Mouse (Mus musculus): ENCODE results near the gene Nek3. TPM values are rescaled to one million over a fixed set of nuclear protein-coding genes. Genes with fewer than 3 reads are reported as not detected.
"Not testable (repeated sequence)": the region's sequence is repeated elsewhere in the genome, so short reads cannot be mapped to it uniquely, and the experiment has no call there.

Nek3 gene
- polyA plus RNA-seq, 1 experiment from 2014 or later: 6.9 TPM

GRCm38 (mm10) chr8:22148367-22148740 is 17.9 kb downstream of the Nek3 start:
- Histone ChIP-seq H3K9me3 (ENCODE audit: control insufficient read depth, low read length) (no peaks in the 10 kb centered on the region), H3K27ac (ENCODE audit: low read length) (no peak overlapping the region), H3K4me2 (ENCODE audit: low read length) (no peak overlapping the region), H3K36me3 (ENCODE audit: control insufficient read depth, insufficient read depth) (no peaks in the 10 kb centered on the region), H3K27me3 (replicated peaks; ENCODE audit: control insufficient read depth, insufficient read depth, low read length) (no peaks in the 10 kb centered on the region), H3K4me1 (replicated peaks; ENCODE audit: control insufficient read depth, insufficient read depth, low read length) (no peaks in the 10 kb centered on the region), H3K4me3 (replicated peaks; ENCODE audit: low read length) (no peak overlapping the region), H3K9ac (replicated peaks; ENCODE audit: low read depth, low read length) (no peak overlapping the region)
- WGBS: 95% methylated on average over 7 of the region's 7 CpGs
- ATAC-seq: no peak

- H3K27me3 ChIP-seq (replicated peaks; ENCODE audit: control insufficient read depth, insufficient read depth, low read length): no peaks in the 10 kb centered on the region
- 80% methylated on average over 9 of the region's 9 CpGs for WGBS
- no peak overlapping the region for H3K9ac ChIP-seq (replicated peaks; ENCODE audit: low read depth, low read length)
- H3K9me3 ChIP-seq (ENCODE audit: control insufficient read depth, low read length): no peaks in the 10 kb centered on the region
- H3K27ac ChIP-seq (ENCODE audit: low read length): no peak overlapping the region
- H3K4me2 ChIP-seq (ENCODE audit: low read length): no peak overlapping the region
- H3K36me3 ChIP-seq (ENCODE audit: control insufficient read depth, insufficient read depth): no peaks in the 10 kb centered on the region
- H3K4me1 ChIP-seq (replicated peaks; ENCODE audit: control insufficient read depth, insufficient read depth, low read length): no peaks in the 10 kb centered on the region
- no peak for ATAC-seq
- H3K4me3 ChIP-seq (replicated peaks; ENCODE audit: low read length): no peak overlapping the region
Measured at GRCm38 (mm10) chr8:22147706-22148366, 18.4 kb downstream of the Nek3 start.

- Histone ChIP-seq H3K27ac (ENCODE audit: low read length) (no peak overlapping the region), H3K4me2 (ENCODE audit: low read length) (no peak overlapping the region), H3K9ac (replicated peaks; ENCODE audit: low read depth, low read length) (no peak overlapping the region), H3K9me3 (ENCODE audit: control insufficient read depth, low read length) (no peaks in the 10 kb centered on the region), H3K4me3 (replicated peaks; ENCODE audit: low read length) (no peak overlapping the region), H3K36me3 (ENCODE audit: control insufficient read depth, insufficient read depth) (no peaks in the 10 kb centered on the region), H3K27me3 (replicated peaks; ENCODE audit: control insufficient read depth, insufficient read depth, low read length) (no peaks in the 10 kb centered on the region), H3K4me1 (replicated peaks; ENCODE audit: control insufficient read depth, insufficient read depth, low read length) (no peaks in the 10 kb centered on the region)
- whole genome bisulfite sequencing: 86% methylated on average over 6 of the region's 6 CpGs
- no peak for ATAC-seq
Measured at GRCm38 (mm10) chr8:22145831-22146230, 20.4 kb downstream of the Nek3 start.

- no peak overlapping the region for H3K27ac ChIP-seq (ENCODE audit: low read length)
- ATAC-seq: no peak
- no peak overlapping the region for H3K9ac ChIP-seq (replicated peaks; ENCODE audit: low read depth, low read length)
- no peak overlapping the region for H3K4me2 ChIP-seq (ENCODE audit: low read length)
- H3K4me3 ChIP-seq (replicated peaks; ENCODE audit: low read length): no peak overlapping the region
- no peaks in the 10 kb centered on the region for H3K4me1 ChIP-seq (replicated peaks; ENCODE audit: control insufficient read depth, insufficient read depth, low read length)
- H3K27me3 ChIP-seq (replicated peaks; ENCODE audit: control insufficient read depth, insufficient read depth, low read length): no peaks in the 10 kb centered on the region
- H3K9me3 ChIP-seq (ENCODE audit: control insufficient read depth, low read length): no peaks in the 10 kb centered on the region
- 90% methylated on average over 1 of the region's 1 CpGs for WGBS
- no peaks in the 10 kb centered on the region for H3K36me3 ChIP-seq (ENCODE audit: control insufficient read depth, insufficient read depth)
Measured at GRCm38 (mm10) chr8:22143764-22144491, 22.3 kb downstream of the Nek3 start.

GRCm38 (mm10) chr8:22142592-22142991 is 23.6 kb downstream of the Nek3 start:
- no peak for ATAC-seq
- Histone ChIP-seq H3K4me2 (ENCODE audit: low read length) (no peak overlapping the region), H3K4me3 (replicated peaks; ENCODE audit: low read length) (no peak overlapping the region), H3K9me3 (ENCODE audit: control insufficient read depth, low read length) (no peaks in the 10 kb centered on the region), H3K9ac (replicated peaks; ENCODE audit: low read depth, low read length) (no peak overlapping the region), H3K4me1 (replicated peaks; ENCODE audit: control insufficient read depth, insufficient read depth, low read length) (no peaks in the 10 kb centered on the region), H3K27ac (ENCODE audit: low read length) (no peak overlapping the region), H3K27me3 (replicated peaks; ENCODE audit: control insufficient read depth, insufficient read depth, low read length) (no peaks in the 10 kb centered on the region), H3K36me3 (ENCODE audit: control insufficient read depth, insufficient read depth) (no peaks in the 10 kb centered on the region)
- 86% methylated on average over 4 of the region's 4 CpGs for WGBS

- Histone ChIP-seq H3K4me2 (ENCODE audit: low read length) (no peak overlapping the region), H3K9me3 (ENCODE audit: control insufficient read depth, low read length) (no peaks in the 10 kb centered on the region), H3K27ac (ENCODE audit: low read length) (no peak overlapping the region), H3K36me3 (ENCODE audit: control insufficient read depth, insufficient read depth) (no peaks in the 10 kb centered on the region), H3K9ac (replicated peaks; ENCODE audit: low read depth, low read length) (no peak overlapping the region), H3K27me3 (replicated peaks; ENCODE audit: control insufficient read depth, insufficient read depth, low read length) (no peaks in the 10 kb centered on the region), H3K4me3 (replicated peaks; ENCODE audit: low read length) (no peak overlapping the region), H3K4me1 (replicated peaks; ENCODE audit: control insufficient read depth, insufficient read depth, low read length) (no peaks in the 10 kb centered on the region)
- 84% methylated on average over 4 of the region's 4 CpGs for WGBS
- ATAC-seq: no peak
Measured at GRCm38 (mm10) chr8:22141836-22142385, 24.3 kb downstream of the Nek3 start.

GRCm38 (mm10) chr8:22136462-22136861 is 29.8 kb downstream of the Nek3 start:
- ATAC-seq; H3K4me3 ChIP-seq (replicated peaks; ENCODE audit: low read length); H3K4me2 ChIP-seq (ENCODE audit: low read length): not testable (repeated sequence)

GRCm38 (mm10) chr8:22134750-22135135 is 31.5 kb downstream of the Nek3 start:
- no peaks in the 10 kb centered on the region for H3K36me3 ChIP-seq (ENCODE audit: control insufficient read depth, insufficient read depth)
- H3K9ac ChIP-seq (replicated peaks; ENCODE audit: low read depth, low read length): no peak overlapping the region
- H3K27ac ChIP-seq (ENCODE audit: low read length): no peak overlapping the region
- no peaks in the 10 kb centered on the region for H3K9me3 ChIP-seq (ENCODE audit: control insufficient read depth, low read length)
- no peak overlapping the region for H3K4me2 ChIP-seq (ENCODE audit: low read length)
- 75% methylated on average over 5 of the region's 5 CpGs for WGBS
- H3K27me3 ChIP-seq (replicated peaks; ENCODE audit: control insufficient read depth, insufficient read depth, low read length): no peaks in the 10 kb centered on the region
- no peak overlapping the region for H3K4me3 ChIP-seq (replicated peaks; ENCODE audit: low read length)
- ATAC-seq: no peak
- no peaks in the 10 kb centered on the region for H3K4me1 ChIP-seq (replicated peaks; ENCODE audit: control insufficient read depth, insufficient read depth, low read length)

More at GRCm38 (mm10) chr8:22136462-22136861, 29.8 kb downstream of the Nek3 start:
- H3K9ac ChIP-seq (replicated peaks; ENCODE audit: low read depth, low read length); H3K36me3 ChIP-seq (ENCODE audit: control insufficient read depth, insufficient read depth); H3K27me3 ChIP-seq (replicated peaks; ENCODE audit: control insufficient read depth, insufficient read depth, low read length); H3K27ac ChIP-seq (ENCODE audit: low read length); H3K9me3 ChIP-seq (ENCODE audit: control insufficient read depth, low read length); H3K4me1 ChIP-seq (replicated peaks; ENCODE audit: control insufficient read depth, insufficient read depth, low read length): not testable (repeated sequence)
- 74% methylated on average over 9 of the region's 9 CpGs for WGBS

GRCm38 (mm10) chr8:22134078-22134749 is 32.0 kb downstream of the Nek3 start:
- WGBS: 95% methylated on average over 7 of the region's 7 CpGs
- Histone ChIP-seq H3K27ac (ENCODE audit: low read length) (no peak overlapping the region), H3K4me1 (replicated peaks; ENCODE audit: control insufficient read depth, insufficient read depth, low read length) (no peaks in the 10 kb centered on the region), H3K4me2 (ENCODE audit: low read length) (no peak overlapping the region), H3K36me3 (ENCODE audit: control insufficient read depth, insufficient read depth) (no peaks in the 10 kb centered on the region), H3K9ac (replicated peaks; ENCODE audit: low read depth, low read length) (no peak overlapping the region), H3K9me3 (ENCODE audit: control insufficient read depth, low read length) (no peaks in the 10 kb centered on the region), H3K27me3 (replicated peaks; ENCODE audit: control insufficient read depth, insufficient read depth, low read length) (no peaks in the 10 kb centered on the region), H3K4me3 (replicated peaks; ENCODE audit: low read length) (no peak overlapping the region)
- no peak for ATAC-seq

Data from forebrain, embryonic 16.5 days (tissue).